Mouse (Mus musculus) kidney, embryonic 16.5 days (tissue): ENCODE measurements around the gene Lhfp. TPM values are rescaled to one million over a fixed set of nuclear protein-coding genes. Genes with fewer than 3 reads are reported as not detected.

Source experiments
- ATAC-seq: fragments of 200-750 bp; cut with Nextera tagmentation; 2 replicates; pipeline ENCODE4 v1.8.0; 2017; ENCODE audit warnings: moderate TSS enrichment; ENCODE audit not compliant: low FRiP score, low TSS enrichment
- H3K27ac ChIP-seq: fragments of 300-500 bp; sonication (generic); 2 replicates; pipeline ENCODE4 v1.5.1; 2014; ENCODE audit warnings: low read length
- H3K27me3 ChIP-seq: fragments of 300-500 bp; sonication (generic); 2 replicates; pipeline ENCODE4 v1.6.1; 2014; ENCODE audit warnings: low read length, control low read depth, mixed read lengths; ENCODE audit not compliant: insufficient read depth
- H3K36me3 ChIP-seq: fragments of 300-500 bp; sonication (generic); 2 replicates; pipeline ENCODE4 v1.6.1; 2014; ENCODE audit warnings: low read length, control low read depth, mixed read lengths; ENCODE audit not compliant: insufficient read depth
- H3K4me1 ChIP-seq: fragments of 300-500 bp; sonication (generic); 2 replicates; pipeline ENCODE4 v1.6.1; 2014; ENCODE audit warnings: low read length, control low read depth, mixed read lengths; ENCODE audit not compliant: insufficient read depth
- H3K4me2 ChIP-seq: fragments of 300-500 bp; sonication (generic); replicated peaks from 2 replicates; pipeline ENCODE4 v1.6.1; 2014; ENCODE audit warnings: low read depth, low read length
- H3K4me3 ChIP-seq: fragments of 300-500 bp; sonication (generic); 2 replicates; pipeline ENCODE4 v1.5.1; 2014; ENCODE audit warnings: mild to moderate bottlenecking, low read length
- H3K9ac ChIP-seq: fragments of 300-500 bp; sonication (generic); replicated peaks from 2 replicates; pipeline ENCODE4 v1.6.1; 2014; ENCODE audit warnings: low read length
- H3K9me3 ChIP-seq: fragments of 300-500 bp; sonication (generic); 2 replicates; pipeline ENCODE4 v1.6.1; 2016; ENCODE audit warnings: low read length, control low read depth
- WGBS: fragments of 180-500 bp; shearing (Covaris S2); extraction: QIAGEN DNeasy Blood & Tissue Kit; methylation state at CpG from one replicate; pipeline ENCODE4 v1.1.7; 2014; 5-methylcytosine and 5-hydroxymethylcytosine counted together
- polyA plus RNA-seq: library from polyadenylated mRNA; unstranded; fragments of >200 nt; fragmentation: Nextera tagmentation; extraction: Ambion mirVana; gene quantifications from 2 replicates; pipeline ENCODE4 v1.2.1, GENCODE M21; 2015

Lhfp gene
- polyA plus RNA-seq, 1 experiment from 2014 or later, result 139 TPM

- ATAC-seq, result peak; percentile 75; the same call in 1 of the 2 replicates
- no peaks in the 10 kb centered on the region for H3K9me3 ChIP-seq
- WGBS, result 55% methylated on average over 10 of the region's 10 CpGs
- no peak overlapping the region for H3K27ac ChIP-seq
- no peaks in the 10 kb centered on the region for H3K27me3 ChIP-seq
- H3K36me3 ChIP-seq, result no peaks in the 10 kb centered on the region
- H3K9ac ChIP-seq, result no peak overlapping the region
- H3K4me1 ChIP-seq, result peaks cover 24% of the 10 kb centered on the region
- H3K4me2 ChIP-seq, result no peak overlapping the region
- no peak overlapping the region for H3K4me3 ChIP-seq
These were observed 15.1 kb downstream of the Lhfp start for GRCm38 (mm10) chr3:53056430-53056829.

- H3K9me3 ChIP-seq, result no peaks in the 10 kb centered on the region
- H3K27ac ChIP-seq, result peak overlapping the region; percentile 76
- no peaks in the 10 kb centered on the region for H3K27me3 ChIP-seq
- peaks cover 28% of the 10 kb centered on the region for H3K4me1 ChIP-seq
- 0 out of 2 replicates have a peak, but pooled peaks have one; percentile 15 for ATAC-seq
- no peak overlapping the region for H3K4me2 ChIP-seq
- no peaks in the 10 kb centered on the region for H3K36me3 ChIP-seq
- 65% methylated on average over 2 of the region's 2 CpGs for WGBS
- H3K4me3 ChIP-seq, result no peak overlapping the region
- no peak overlapping the region for H3K9ac ChIP-seq
These were observed 18.6 kb downstream of the Lhfp start for GRCm38 (mm10) chr3:53059959-53060358.

- H3K27ac ChIP-seq, result no peak overlapping the region
- H3K4me2 ChIP-seq, result no peak overlapping the region
- no peaks in the 10 kb centered on the region for H3K36me3 ChIP-seq
- no peaks in the 10 kb centered on the region for H3K27me3 ChIP-seq
- WGBS, result 68% methylated on average over 13 of the region's 13 CpGs
- no peak for ATAC-seq
- no peak overlapping the region for H3K9ac ChIP-seq
- H3K4me3 ChIP-seq, result no peak overlapping the region
- H3K4me1 ChIP-seq, result peaks cover 20% of the 10 kb centered on the region
- H3K9me3 ChIP-seq, result no peaks in the 10 kb centered on the region
These were observed 22.3 kb downstream of the Lhfp start for GRCm38 (mm10) chr3:53063423-53064147.

GRCm38 (mm10) chr3:53065267-53066094, 24.2 kb downstream of the Lhfp start:
- Histone ChIP-seq H3K4me3 (no peak overlapping the region), H3K27ac (no peak overlapping the region), H3K4me1 (peaks cover 11% of the 10 kb centered on the region; the same call in 1 of the 2 replicates), H3K9ac (no peak overlapping the region), H3K27me3 (no peaks in the 10 kb centered on the region), H3K9me3 (no peaks in the 10 kb centered on the region), H3K36me3 (no peaks in the 10 kb centered on the region), H3K4me2 (no peak overlapping the region)
- no peak for ATAC-seq
- 58% methylated on average over 13 of the region's 13 CpGs for WGBS

- H3K27me3 ChIP-seq, result no peaks in the 10 kb centered on the region
- H3K9me3 ChIP-seq, result no peaks in the 10 kb centered on the region
- H3K9ac ChIP-seq, result no peak overlapping the region
- no peak overlapping the region for H3K4me2 ChIP-seq
- peaks cover 11% of the 10 kb centered on the region; the same call in 1 of the 2 replicates for H3K4me1 ChIP-seq
- H3K4me3 ChIP-seq, result no peak overlapping the region
- 67% methylated on average over 4 of the region's 4 CpGs for WGBS
- no peak for ATAC-seq
- no peak overlapping the region for H3K27ac ChIP-seq
- H3K36me3 ChIP-seq, result no peaks in the 10 kb centered on the region
These were observed 24.7 kb downstream of the Lhfp start for GRCm38 (mm10) chr3:53066095-53066372.

GRCm38 (mm10) chr3:53068399-53068798, 27.1 kb downstream of the Lhfp start:
- Histone ChIP-seq H3K9ac (no peak overlapping the region), H3K27me3 (no peaks in the 10 kb centered on the region), H3K4me2 (no peak overlapping the region), H3K4me3 (no peak overlapping the region), H3K27ac (no peak overlapping the region), H3K9me3 (no peaks in the 10 kb centered on the region), H3K36me3 (no peaks in the 10 kb centered on the region), H3K4me1 (peaks cover 9% of the 10 kb centered on the region; the same call in 1 of the 2 replicates)
- WGBS, result 83% methylated on average over 5 of the region's 5 CpGs
- ATAC-seq, result no peak

GRCm38 (mm10) chr3:53074264-53074663, 32.9 kb downstream of the Lhfp start:
- no peak for ATAC-seq
- 87% methylated on average over 4 of the region's 4 CpGs for WGBS
- H3K4me2 ChIP-seq, result no peak overlapping the region

GRCm38 (mm10) chr3:53074761-53075160, 33.4 kb downstream of the Lhfp start:
- Histone ChIP-seq H3K27me3 (no peaks in the 10 kb centered on the region), H3K9me3 (no peaks in the 10 kb centered on the region), H3K9ac (no peak overlapping the region), H3K27ac (no peak overlapping the region), H3K4me3 (no peak overlapping the region), H3K36me3 (no peaks in the 10 kb centered on the region), H3K4me1 (no peaks in the 10 kb centered on the region), H3K4me2 (no peak overlapping the region)
- no peak for ATAC-seq
- WGBS, result 76% methylated on average over 3 of the region's 3 CpGs

More at GRCm38 (mm10) chr3:53074264-53074663, 32.9 kb downstream of the Lhfp start:
- Histone ChIP-seq H3K27me3 (no peaks in the 10 kb centered on the region), H3K36me3 (no peaks in the 10 kb centered on the region), H3K27ac (no peak overlapping the region), H3K9me3 (no peaks in the 10 kb centered on the region), H3K9ac (no peak overlapping the region), H3K4me3 (no peak overlapping the region), H3K4me1 (no peaks in the 10 kb centered on the region)

- H3K4me3 ChIP-seq, result no peak overlapping the region
- H3K4me1 ChIP-seq, result no peaks in the 10 kb centered on the region
- no peaks in the 10 kb centered on the region for H3K9me3 ChIP-seq
- 92% methylated on average over 6 of the region's 6 CpGs for WGBS
- no peaks in the 10 kb centered on the region for H3K36me3 ChIP-seq
- H3K27ac ChIP-seq, result no peak overlapping the region
- no peak for ATAC-seq
- no peak overlapping the region for H3K4me2 ChIP-seq
- H3K9ac ChIP-seq, result no peak overlapping the region
- no peaks in the 10 kb centered on the region for H3K27me3 ChIP-seq
These were observed 39.0 kb downstream of the Lhfp start for GRCm38 (mm10) chr3:53080286-53080685.

- Histone ChIP-seq H3K27me3 (no peaks in the 10 kb centered on the region), H3K36me3 (no peaks in the 10 kb centered on the region), H3K9ac (no peak overlapping the region), H3K4me1 (no peaks in the 10 kb centered on the region), H3K9me3 (no peaks in the 10 kb centered on the region), H3K4me3 (no peak overlapping the region), H3K27ac (no peak overlapping the region), H3K4me2 (no peak overlapping the region)
- 97% methylated on average over 8 of the region's 8 CpGs for WGBS
- ATAC-seq, result no peak
These were observed 39.4 kb downstream of the Lhfp start for GRCm38 (mm10) chr3:53080710-53081109.
